Mouse (Mus musculus): ENCODE data around the gene Atxn7l2.

Gene Atxn7l2

DNA sequence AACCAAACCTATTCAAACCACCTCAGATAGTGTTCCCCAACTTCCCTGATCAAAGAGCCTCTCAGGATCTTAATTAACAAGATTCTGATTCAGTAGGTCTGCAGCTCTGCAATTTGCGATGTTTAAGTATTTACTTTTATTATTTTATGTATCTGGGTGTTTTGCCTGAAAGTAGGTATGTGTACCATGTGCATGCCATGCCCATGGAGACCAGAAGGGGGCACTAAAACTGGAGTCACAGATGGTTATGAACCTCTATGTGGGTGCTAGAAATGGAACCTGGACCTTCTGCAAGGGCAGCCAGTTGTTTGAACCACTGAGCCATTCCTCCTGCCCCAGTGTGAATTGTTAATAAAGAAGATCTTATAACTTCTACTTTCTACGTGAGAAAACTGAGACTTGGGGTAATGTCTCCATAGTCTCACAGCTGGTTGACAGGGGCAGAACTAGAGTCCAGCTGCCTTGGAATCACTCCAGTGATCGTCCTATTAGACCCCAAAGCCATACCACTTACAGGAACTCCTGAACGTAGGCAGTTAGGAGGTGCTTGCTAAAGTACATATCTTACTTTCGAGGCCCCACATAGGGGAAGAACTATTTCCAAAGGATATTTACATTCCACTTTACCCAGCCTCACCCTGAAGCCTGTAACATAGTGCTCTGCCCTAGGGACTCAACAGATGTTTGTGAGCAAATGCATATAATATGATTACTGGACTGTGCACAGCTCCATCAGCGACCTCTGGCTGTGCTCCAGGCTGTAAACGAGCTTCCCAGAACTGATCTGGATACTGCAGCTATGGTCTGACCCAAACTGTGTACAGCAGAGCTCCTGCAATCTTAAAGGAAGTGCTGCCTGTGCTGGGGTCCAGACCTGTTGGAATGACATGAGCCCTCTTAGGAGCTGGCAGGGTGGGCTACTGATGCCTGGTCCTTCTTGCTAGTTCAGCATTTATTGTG, 31.7 kb downstream of the Atxn7l2 start:
- DNase-seq (ENCODE audit: low spot score in 2 of 2): no peak

DNA sequence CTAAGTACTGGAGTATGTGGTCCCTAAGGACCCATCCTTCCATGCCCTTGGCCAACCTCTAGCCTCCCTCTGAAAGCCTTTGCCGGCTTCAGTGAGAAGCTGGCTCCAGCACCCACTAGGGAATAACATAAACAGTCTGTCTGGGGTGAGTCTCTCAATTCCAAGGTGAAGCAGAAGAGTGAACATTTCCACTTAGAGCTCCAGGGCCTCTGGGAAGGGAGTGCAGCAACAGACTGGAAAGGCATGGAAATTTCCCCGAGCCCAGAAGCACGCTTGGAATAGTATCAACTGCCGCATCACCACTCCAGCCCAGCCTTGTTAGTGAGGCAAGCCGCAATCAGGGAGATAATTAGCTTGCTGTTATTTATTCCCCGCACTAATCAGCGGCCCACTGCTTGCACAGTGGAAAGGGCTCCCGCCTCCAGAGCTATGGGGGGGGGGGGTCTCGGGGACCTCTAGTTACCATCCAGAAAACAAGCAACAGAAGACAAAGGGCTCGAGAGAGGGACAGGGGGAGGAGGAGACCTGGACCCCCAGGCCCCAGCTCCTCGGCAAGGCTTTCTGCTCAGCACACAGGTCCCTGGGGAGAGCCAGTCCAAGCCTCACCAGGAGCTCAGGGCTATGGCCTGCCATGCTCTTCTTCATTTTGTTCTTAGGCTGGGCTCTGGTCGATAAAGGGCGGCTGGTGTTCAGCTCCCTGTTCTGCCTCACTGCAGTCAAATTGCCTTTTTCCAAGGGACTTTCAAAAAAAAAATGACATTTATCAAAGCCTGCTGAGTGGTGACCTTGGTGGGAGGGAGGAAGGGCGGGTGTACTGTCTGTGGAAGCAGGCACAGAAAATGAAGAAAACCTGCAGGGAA, 35.8 kb downstream of the Atxn7l2 start:
- peak in 1 of 2 experiments; percentile 51 for DNase-seq (ENCODE audit: low spot score in 2 of 2)

DNA sequence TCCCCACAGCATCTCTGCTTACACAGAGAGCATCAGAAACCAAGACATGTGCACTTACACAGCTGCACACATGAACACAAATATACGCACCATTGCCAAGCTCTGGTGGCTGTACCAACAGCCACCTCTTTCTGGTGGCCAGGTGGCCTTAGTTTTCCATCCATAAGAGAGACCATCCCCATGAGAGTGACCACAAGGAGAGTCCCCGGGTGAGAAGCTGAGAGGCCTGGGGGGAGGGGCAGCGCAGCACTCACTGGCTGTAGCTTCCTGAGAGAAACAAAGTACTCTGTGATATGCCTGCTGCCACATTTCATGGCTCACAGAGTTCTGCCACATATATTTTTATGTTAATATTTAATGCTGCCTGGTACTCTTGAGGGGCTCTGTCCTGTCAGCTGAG, 41.5 kb downstream of the Atxn7l2 start:
- no peak for DNase-seq (ENCODE audit: low spot score in 2 of 2)

DNA sequence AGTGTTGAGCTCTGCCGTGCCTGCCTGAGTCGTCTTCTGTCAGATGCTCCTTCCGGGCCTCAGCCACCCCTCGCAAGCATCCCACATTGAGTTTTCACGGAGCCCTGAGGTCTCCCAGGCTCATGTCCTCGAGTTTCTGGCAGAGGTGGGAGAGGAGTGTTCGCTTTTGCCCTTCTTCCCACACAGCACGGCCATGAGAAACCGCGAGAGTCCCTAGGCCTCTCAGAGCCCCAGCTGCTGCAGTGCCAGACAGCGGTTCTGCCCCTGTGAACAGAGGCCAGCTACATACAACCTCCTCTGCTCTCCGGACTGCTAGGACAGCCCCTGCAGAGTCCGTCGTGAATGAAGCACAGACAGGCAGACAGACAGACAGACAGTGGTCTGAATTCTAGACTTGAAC, 43.2 kb downstream of the Atxn7l2 start:
- DNase-seq (ENCODE audit: low spot score in 2 of 2): no peak

DNA sequence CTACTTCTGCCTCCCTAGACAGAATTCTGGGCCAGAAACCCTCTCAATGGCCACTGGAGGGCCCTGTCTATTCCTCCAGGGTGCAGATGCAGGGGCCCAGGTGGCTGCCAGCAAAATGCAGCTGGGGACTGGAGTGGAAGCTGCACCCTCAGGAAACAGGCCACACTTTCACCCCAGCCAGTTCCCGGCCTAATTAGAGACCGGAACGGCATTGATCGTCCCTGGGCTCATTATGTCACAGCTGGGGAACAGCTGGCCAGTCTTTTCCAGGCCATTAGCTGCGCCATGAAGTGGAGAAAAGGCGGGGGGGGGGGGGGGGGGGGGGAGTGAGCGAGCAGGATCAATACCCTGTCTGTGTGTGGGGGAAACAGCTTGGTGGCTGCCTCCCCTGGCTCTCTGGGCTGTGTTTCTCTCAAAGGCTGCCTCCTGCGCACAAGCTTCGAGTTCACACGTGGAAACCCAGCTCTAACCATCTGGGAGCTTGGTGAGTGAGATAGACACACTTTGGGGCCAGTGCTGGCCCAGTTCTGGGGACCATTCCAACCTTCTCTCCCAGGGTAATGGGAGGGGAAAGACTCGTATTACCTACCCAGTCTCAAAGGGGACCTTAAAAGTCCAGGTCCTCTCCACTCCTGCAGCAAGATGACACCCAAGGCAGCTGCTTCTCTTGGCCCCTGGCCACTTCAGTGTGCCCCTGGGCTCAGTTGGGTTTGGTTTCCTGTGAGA, 44.1 kb downstream of the Atxn7l2 start:
- peak; percentile 37 to 68 for DNase-seq (ENCODE audit: low spot score in 2 of 2)

DNA sequence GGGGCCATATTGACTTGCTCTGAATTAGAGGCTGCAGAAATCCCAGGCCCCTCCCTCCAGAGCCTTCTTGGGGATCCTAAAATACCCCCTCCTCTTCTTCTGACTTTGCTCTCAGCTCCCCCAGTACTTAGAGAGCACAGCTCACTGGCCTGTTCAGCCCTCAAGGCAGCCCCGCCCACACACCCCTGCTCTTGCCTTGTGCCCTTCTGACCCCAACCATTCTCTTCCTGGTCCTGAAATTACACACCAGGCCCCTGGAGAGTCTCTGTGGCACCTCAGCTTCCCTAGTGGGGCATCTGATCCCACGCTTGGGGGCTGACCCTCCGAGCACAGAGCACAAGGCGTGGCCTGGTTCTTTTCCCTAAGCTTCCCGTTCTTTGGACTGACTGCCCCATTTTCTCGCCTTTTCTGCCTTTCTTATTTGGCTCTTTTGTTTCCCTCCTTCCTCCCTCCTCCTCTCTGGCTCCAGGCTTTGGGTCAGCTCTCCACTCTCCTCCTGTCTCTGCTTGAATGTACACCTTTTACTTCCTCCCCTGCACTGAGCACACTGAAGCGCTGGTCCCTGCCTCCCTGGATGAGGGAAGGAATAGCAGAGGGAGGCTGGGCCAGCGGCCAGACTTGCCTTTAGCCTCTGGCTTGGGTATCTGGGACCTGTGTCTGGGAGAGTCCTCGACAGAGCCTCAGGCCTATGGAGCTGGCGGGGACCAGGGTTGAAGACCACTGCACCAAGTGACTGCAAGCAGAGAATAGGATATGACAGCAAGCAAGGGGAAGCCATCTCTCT, 45.0 kb downstream of the Atxn7l2 start:
- no peak for DNase-seq (ENCODE audit: low spot score in 2 of 2)

DNA sequence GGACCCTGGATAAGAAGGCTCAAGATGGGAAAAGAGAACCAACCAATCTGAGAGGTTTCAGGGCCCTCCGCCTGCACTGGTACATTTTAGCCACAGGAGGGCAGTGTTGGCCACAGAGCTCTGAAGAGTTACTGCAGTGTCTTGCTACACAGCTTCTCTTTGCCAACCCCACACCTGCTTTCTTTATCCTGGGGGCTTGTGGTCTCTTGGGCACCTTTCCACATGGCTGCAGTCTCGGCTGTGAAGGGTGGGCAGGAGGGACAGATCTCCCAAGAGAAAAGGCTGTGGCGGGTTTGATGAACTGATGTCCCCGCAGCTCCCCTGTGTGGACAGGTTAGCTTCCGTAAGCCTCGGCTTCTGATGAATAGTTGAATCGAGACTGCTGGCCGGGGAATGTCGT, 45.9 kb downstream of the Atxn7l2 start:
- peak; percentile 79 to 90 for DNase-seq (ENCODE audit: low spot score in 2 of 2)

DNA sequence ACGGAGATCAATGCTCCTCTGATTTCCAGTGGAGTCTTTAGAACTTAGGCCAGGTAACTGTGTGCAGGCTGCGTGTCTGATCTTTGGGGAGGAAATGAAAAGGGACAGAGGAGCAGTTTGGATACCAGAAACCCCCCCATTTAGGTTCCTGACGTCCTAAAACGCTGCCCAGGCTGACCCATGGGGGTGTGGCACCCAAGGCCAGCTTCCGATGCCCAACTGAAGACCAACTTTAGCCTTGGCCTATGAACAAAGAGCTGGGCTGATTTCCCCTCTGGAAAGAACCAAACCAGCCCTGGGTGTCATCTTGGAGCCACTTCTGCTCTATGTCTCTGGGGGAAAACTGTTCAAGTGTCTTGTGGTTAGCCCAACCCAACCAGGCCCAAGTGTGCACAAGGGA, 46.6 kb downstream of the Atxn7l2 start:
- no peak for DNase-seq (ENCODE audit: low spot score in 2 of 2)

DNA sequence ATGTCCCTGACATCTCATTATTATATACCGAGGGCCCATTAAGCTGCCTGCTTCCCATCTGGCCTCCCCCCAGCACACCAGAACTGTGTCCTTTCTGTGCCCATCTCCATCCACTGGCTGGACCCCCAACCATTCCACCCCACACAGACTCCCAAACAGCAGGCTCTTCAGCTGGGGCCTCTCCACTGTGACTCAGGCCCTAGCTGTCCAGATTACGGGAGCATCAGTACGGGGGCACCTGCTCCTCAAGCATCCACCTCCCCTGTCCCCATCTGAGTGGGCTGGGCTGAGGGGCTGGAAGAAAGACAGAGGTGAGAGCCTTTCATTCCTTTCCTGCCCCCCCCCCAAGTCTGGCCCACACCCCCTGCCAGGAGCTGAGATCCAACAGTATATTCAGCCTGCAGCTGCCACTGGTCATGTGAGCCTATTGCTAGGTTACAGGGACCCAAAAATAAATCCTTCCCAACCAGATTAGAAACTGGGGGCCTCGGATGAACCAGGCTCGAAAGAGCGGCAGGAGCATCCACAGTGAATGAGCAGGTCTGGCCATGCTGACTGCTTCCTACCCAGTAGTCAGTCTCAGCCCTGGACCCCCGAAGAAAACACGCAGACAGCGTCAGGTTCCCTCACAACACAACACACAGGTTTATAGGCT, 52.2 kb downstream of the Atxn7l2 start:
- peak; percentile 60 to 70 for DNase-seq (ENCODE audit: low spot score in 2 of 2)

DNA sequence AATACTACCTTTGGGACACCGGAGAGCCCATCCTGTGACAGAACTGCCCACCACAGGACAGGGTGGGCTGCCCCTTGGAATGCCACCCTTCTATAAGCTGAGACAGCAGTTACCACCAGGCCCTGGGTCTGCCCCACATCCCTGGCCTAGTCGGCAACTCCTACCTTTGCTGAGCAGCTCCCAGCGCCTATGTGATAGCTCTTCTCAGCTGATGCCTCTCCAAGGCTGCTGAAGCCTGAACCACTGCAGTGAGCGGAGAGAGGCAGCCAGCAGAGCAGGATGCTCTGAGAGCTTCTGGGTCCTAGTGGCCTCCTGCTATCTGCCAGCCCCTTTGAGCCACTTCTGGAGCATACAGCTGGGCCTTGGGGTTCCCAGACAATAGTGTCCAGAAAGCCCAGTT, 56.1 kb downstream of the Atxn7l2 start, which contains the start of gene Gpr61:
TSS of gene Gpr61 (minus strand) at position 227 of the 400 bp plus-strand sequence.
- peak; percentile 59 to 63 for DNase-seq (ENCODE audit: low spot score in 2 of 2)

DNA sequence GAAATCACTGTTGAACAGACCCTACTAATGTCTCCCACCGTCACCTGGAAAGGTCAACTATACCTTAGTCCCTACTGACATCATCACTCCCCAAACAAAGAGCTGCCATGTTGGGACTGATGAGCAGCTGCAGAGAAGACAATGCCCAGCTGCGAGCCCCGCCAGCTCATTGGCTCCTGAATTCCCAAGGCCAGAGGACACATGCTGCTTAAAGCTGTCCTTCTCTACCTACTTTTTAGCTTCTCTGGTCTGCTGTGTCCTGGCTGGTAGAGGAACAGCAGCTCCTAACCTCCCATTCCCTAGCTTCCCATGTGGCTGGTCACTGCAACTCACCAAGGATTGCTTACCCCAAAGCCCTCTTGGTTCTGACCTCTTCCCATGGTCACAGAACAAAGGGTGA, 58.4 kb downstream of the Atxn7l2 start:
- no peak for DNase-seq (ENCODE audit: low spot score in 2 of 2)
